ENCODE assay signal across 13 mouse cellular contexts in the genomic region with DNA sequence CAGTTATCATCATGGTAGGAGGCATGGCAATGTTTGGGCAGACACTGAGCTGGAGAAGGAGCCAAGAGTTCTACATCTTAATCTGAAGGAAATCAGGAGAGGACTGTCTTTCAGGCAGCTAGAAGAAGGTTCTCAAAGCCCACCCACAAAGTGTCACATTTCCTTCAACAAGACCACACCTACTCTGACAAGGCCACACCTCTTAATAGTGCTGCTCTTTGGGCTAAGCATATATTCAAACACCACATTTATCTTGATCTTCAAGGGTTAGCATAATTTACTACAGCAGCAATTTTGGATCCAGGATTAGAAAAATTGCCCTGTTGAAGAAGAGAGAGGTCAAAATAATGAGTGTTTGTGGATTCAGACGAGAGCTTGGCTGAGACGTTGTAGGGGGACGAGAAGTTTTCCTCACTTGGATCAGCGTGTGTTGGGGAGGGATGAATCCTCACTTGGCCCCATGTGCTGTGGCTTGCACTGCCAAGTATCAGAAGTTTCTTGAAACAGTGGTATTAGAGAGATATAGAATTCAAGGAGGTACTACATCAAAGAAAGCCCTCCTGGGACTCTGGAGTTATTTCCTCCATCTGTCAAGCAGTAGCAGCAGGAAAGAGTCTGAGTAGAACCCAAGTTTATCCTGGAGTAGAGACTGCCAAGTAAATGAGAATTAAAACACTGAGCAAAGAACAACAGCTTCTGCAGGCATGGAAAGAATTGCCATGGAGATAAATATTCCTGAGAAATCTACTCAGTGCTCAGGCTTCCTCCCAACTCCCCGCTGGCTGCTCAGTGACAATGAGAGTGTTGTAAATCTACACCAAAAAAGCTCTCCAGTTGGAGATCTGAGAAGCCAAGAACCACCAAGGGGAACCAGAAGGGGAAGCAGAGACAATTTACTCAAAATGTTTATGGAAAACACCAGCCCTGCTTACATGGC.
DNase-seq lines count a peak whose midpoint lies in the region; ATAC-seq lines count a peak whose summit lies in the region.
"Had no signal": no experiment of that assay in that cellular context is flagged by ENCODE, and none has a peak within 500 bp of the region (broad histone marks: within the 10 kb centered on the region; RNA-seq: fewer than 3 reads in every experiment).

No protein-coding gene starts in this region.

- H3K4me3 ChIP-seq in heart, embryonic 13.5 days: no peak overlapping the region
- no peak overlapping the region for H3K4me3 ChIP-seq in midbrain, embryonic 11.5 days (ENCODE audit: low read depth, low read length)
- no peak overlapping the region for H3K4me3 ChIP-seq in midbrain, embryonic 15.5 days
- H3K4me3 ChIP-seq: liver, embryonic 13.5 days; stomach, embryonic 15.5 days had no signal

- intact Hi-C loops in heart, postnatal 14 days (cut with DNase I): no loop called here

- H3K4me2 ChIP-seq in heart, embryonic 13.5 days: no peak overlapping the region
- no peak overlapping the region for H3K4me2 ChIP-seq in midbrain, embryonic 11.5 days
- H3K4me2 ChIP-seq in midbrain, embryonic 15.5 days: no peak overlapping the region
- H3K4me2 ChIP-seq: liver, embryonic 13.5 days; stomach, embryonic 15.5 days had no signal

- H3K4me1 ChIP-seq in heart, embryonic 13.5 days: no peaks in the 10 kb centered on the region
- no peaks in the 10 kb centered on the region for H3K4me1 ChIP-seq in midbrain, embryonic 11.5 days (ENCODE audit: control insufficient read depth, insufficient read depth, low read length)
- H3K4me1 ChIP-seq in midbrain, embryonic 15.5 days: no peaks in the 10 kb centered on the region
- H3K4me1 ChIP-seq: liver, embryonic 13.5 days; stomach, embryonic 15.5 days had no signal

- H3K9ac ChIP-seq in heart, embryonic 13.5 days: no peak overlapping the region
- no peak overlapping the region for H3K9ac ChIP-seq in midbrain, embryonic 11.5 days (ENCODE audit: low read length)
- no peak overlapping the region for H3K9ac ChIP-seq in midbrain, embryonic 15.5 days
- H3K9ac ChIP-seq: liver, embryonic 13.5 days; stomach, embryonic 15.5 days had no signal

- no peaks in the 10 kb centered on the region for H3K27me3 ChIP-seq in heart, embryonic 13.5 days (replicated peaks)
- H3K27me3 ChIP-seq in midbrain, embryonic 11.5 days (ENCODE audit: control insufficient read depth, insufficient read depth, low read length): no peaks in the 10 kb centered on the region
- no peaks in the 10 kb centered on the region for H3K27me3 ChIP-seq in midbrain, embryonic 15.5 days (replicated peaks)
- H3K27me3 ChIP-seq: CH12.LX; liver, embryonic 13.5 days; stomach, embryonic 15.5 days had no signal

- no peaks in the 10 kb centered on the region for H3K36me3 ChIP-seq in heart, embryonic 13.5 days
- no peaks in the 10 kb centered on the region for H3K36me3 ChIP-seq in midbrain, embryonic 11.5 days (ENCODE audit: control insufficient read depth, insufficient read depth, low read length)
- no peaks in the 10 kb centered on the region for H3K36me3 ChIP-seq in midbrain, embryonic 15.5 days (replicated peaks)
- H3K36me3 ChIP-seq: liver, embryonic 13.5 days; stomach, embryonic 15.5 days had no signal

- H3K27ac ChIP-seq in heart, embryonic 13.5 days (replicated peaks): 0 out of 2 replicates have a peak overlapping the region, but pooled peaks have one; percentile 15
- no peak overlapping the region for H3K27ac ChIP-seq in midbrain, embryonic 11.5 days (ENCODE audit: low read depth, low read length)
- H3K27ac ChIP-seq in midbrain, embryonic 15.5 days: no peak overlapping the region
- H3K27ac ChIP-seq: liver, embryonic 13.5 days; stomach, embryonic 15.5 days had no signal

- H3K9me3 ChIP-seq in heart, embryonic 13.5 days: no peaks in the 10 kb centered on the region
- H3K9me3 ChIP-seq in midbrain, embryonic 11.5 days (ENCODE audit: control insufficient read depth, low read length): no peaks in the 10 kb centered on the region
- H3K9me3 ChIP-seq in midbrain, embryonic 15.5 days: no peaks in the 10 kb centered on the region
- H3K9me3 ChIP-seq: liver, embryonic 13.5 days; stomach, embryonic 15.5 days had no signal

- DNase-seq in heart, postnatal 14 days: no peak
- peak; percentile 3 to 12 for DNase-seq in kidney, postnatal 4 days
- DNase-seq in kidney, adult 18-20 months: no peak
- DNase-seq in midbrain, embryonic 11.5 days (ENCODE audit: low spot score, missing footprints): peak; percentile 80
- no peak for DNase-seq in retina, postnatal 1 day
- DNase-seq: cerebellum, adult 8-10 months; liver, embryonic 13.5 days; thymus, postnatal 36 days had no signal

- ATAC-seq in heart, embryonic 13.5 days (ENCODE audit: extremely low read depth, insufficient number of reproducible peaks, low FRiP score, low TSS enrichment): no peak
- ATAC-seq in midbrain, embryonic 11.5 days (ENCODE audit: low FRiP score): no peak
- ATAC-seq in midbrain, embryonic 15.5 days (replicated peaks): no peak
- ATAC-seq: intestine, postnatal 0 days had no signal

- WGBS in heart, embryonic 13.5 days: 56% methylated on average over 5 of the region's 5 CpGs
- 78% methylated on average over 5 of the region's 5 CpGs for WGBS in midbrain, embryonic 11.5 days
- 71% methylated on average over 5 of the region's 5 CpGs for WGBS in midbrain, embryonic 15.5 days

Comparison
In these comparisons a context has a peak if more than half of its experiments do, and no peak if none do; other contexts are left out.
1. DNase-seq: peak in kidney, postnatal 4 days (2 of 2) and midbrain, embryonic 11.5 days (single experiment); none in heart, postnatal 14 days (0 of 2), kidney, adult 18-20 months (single experiment) and retina, postnatal 1 day (single experiment).